Mouse (Mus musculus): Measurements from ENCODE around the gene Ncaph. TPM values are rescaled to one million over a fixed set of nuclear protein-coding genes. Genes with fewer than 3 reads are reported as not detected.
"Not testable (repeated sequence)": the region's sequence is repeated elsewhere in the genome, so short reads cannot be mapped to it uniquely, and the experiment has no call there.

Gene Ncaph
- 1 to 10 TPM; 1.8 to 2.8 TPM for total RNA-seq (2021)

GRCm38 (mm10) chr2:127133621-127134461 is at the start of gene Ncaph:
Gene Ncaph, minus strand, starts transcription at chr2:127133954.
- intact Hi-C loops (cut with DNase I) = no loop called here

GRCm38 (mm10) chr2:127182598-127183381 is 49.0 kb upstream of the Ncaph start:
- intact Hi-C loops (cut with DNase I) = loop anchor here (1.0 kb wide), 1 partner anchor 26 kb away; the partner anchor contains the start of genes 1810024B03Rik and Snrnp200

More at GRCm38 (mm10) chr2:127133621-127134461, at the start of gene Ncaph:
- DNase-seq (ENCODE audit: low spot score in 2 of 2) = peak; percentile 91

GRCm38 (mm10) chr2:127166261-127166660 is 32.5 kb upstream of the Ncaph start:
- peak; percentile 30 to 72 for DNase-seq (ENCODE audit: low spot score in 2 of 2)
- intact Hi-C loops (cut with DNase I) = loop anchor here (1.0 kb wide), 1 partner anchor 39 kb away; no protein-coding TSS in a partner anchor

More at GRCm38 (mm10) chr2:127182598-127183381, 49.0 kb upstream of the Ncaph start:
- DNase-seq (ENCODE audit: low spot score in 2 of 2) = peak; percentile 85 to 94

GRCm38 (mm10) chr2:127165675-127166074 is 31.9 kb upstream of the Ncaph start:
- intact Hi-C loops (cut with DNase I) = loop anchor here (1.0 kb wide), 1 partner anchor 40 kb away; no protein-coding TSS in a partner anchor
- no peak for DNase-seq (ENCODE audit: low spot score in 2 of 2)

GRCm38 (mm10) chr2:127145699-127146098 is 11.9 kb upstream of the Ncaph start:
- no peak for DNase-seq (ENCODE audit: low spot score in 2 of 2)
- intact Hi-C loops (cut with DNase I) = no loop called here

GRCm38 (mm10) chr2:127143158-127144063 is 9.7 kb upstream of the Ncaph start, which contains the start of gene Itpripl1:
Gene Itpripl1, minus strand, starts transcription at chr2:127143442.
- peak; percentile 19 to 37 for DNase-seq (ENCODE audit: low spot score in 2 of 2)
- intact Hi-C loops (cut with DNase I) = no loop called here

- DNase-seq (ENCODE audit: low spot score in 2 of 2) = no peak
- intact Hi-C loops (cut with DNase I) = no loop called here
Observed at GRCm38 (mm10) chr2:127142577-127143157, 8.9 kb upstream of the Ncaph start.

- intact Hi-C loops (cut with DNase I) = no loop called here
- DNase-seq (ENCODE audit: low spot score in 2 of 2) = no peak
Observed at GRCm38 (mm10) chr2:127142031-127142430, 8.3 kb upstream of the Ncaph start.

- peak in 1 of 2 experiments; percentile 58 for DNase-seq (ENCODE audit: low spot score in 2 of 2)
- intact Hi-C loops (cut with DNase I) = no loop called here
Observed at GRCm38 (mm10) chr2:127140011-127140410, 6.3 kb upstream of the Ncaph start.

- intact Hi-C loops (cut with DNase I) = no loop called here
- no peak for DNase-seq (ENCODE audit: low spot score in 2 of 2)
Observed at GRCm38 (mm10) chr2:127139605-127140004, 5.9 kb upstream of the Ncaph start.

GRCm38 (mm10) chr2:127139094-127139493 is 5.3 kb upstream of the Ncaph start:
- no peak for DNase-seq (ENCODE audit: low spot score in 2 of 2)
- intact Hi-C loops (cut with DNase I) = no loop called here

- no peak for DNase-seq (ENCODE audit: low spot score in 2 of 2)
- intact Hi-C loops (cut with DNase I) = no loop called here
Observed at GRCm38 (mm10) chr2:127138449-127138848, 4.7 kb upstream of the Ncaph start.

- intact Hi-C loops (cut with DNase I) = no loop called here
- no peak for DNase-seq (ENCODE audit: low spot score in 2 of 2)
Observed at GRCm38 (mm10) chr2:127137838-127138420, 4.2 kb upstream of the Ncaph start.

GRCm38 (mm10) chr2:127136979-127137378 is 3.2 kb upstream of the Ncaph start:
- DNase-seq (ENCODE audit: low spot score in 2 of 2) = peak in 1 of 2 experiments; percentile 22
- intact Hi-C loops (cut with DNase I) = no loop called here

- DNase-seq (ENCODE audit: low spot score in 2 of 2); intact Hi-C loops (cut with DNase I): not testable (repeated sequence)
Observed at GRCm38 (mm10) chr2:127135255-127135654, 1.5 kb upstream of the Ncaph start.

GRCm38 (mm10) chr2:127131353-127131752 is 2.4 kb downstream of the Ncaph start:
- intact Hi-C loops (cut with DNase I) = no loop called here
- no peak for DNase-seq (ENCODE audit: low spot score in 2 of 2)

GRCm38 (mm10) chr2:127128926-127129325 is 4.8 kb downstream of the Ncaph start:
- intact Hi-C loops (cut with DNase I) = no loop called here
- no peak for DNase-seq (ENCODE audit: low spot score in 2 of 2)

GRCm38 (mm10) chr2:127121591-127122235 is 12.0 kb downstream of the Ncaph start:
- intact Hi-C loops (cut with DNase I) = no loop called here
- no peak for DNase-seq (ENCODE audit: low spot score in 2 of 2)

All from left cerebral cortex, postnatal 25 days (tissue).